In the genomic region with DNA sequence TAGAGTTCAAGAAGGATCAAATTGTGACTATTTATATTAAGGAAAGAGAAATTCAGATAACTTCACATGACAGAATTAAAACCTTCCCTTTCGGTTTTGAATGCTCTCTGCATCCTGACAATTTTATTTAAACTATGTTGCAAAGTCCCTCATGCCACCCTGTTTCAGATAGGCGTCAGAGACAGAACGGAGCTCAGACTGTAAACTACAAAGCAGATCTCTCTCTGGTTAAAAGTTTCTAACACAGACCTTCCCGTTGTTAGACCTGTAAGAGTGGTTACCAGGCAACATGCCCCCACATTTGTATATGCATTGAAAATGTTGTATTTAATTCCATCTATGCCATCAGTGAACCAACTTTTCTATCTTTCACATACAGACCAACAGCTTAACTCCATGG, we compare ENCODE assay signal across 22 mouse cellular contexts.
A peak's percentile ranks its signal among the peaks of the same experiment; 100 is the strongest.
DNase-seq lines count a peak whose midpoint lies in the region; ATAC-seq and TF ChIP-seq lines count a peak whose summit lies in the region.
"Had no signal": no experiment of that assay in that cellular context is flagged by ENCODE, and none has a peak within 500 bp of the region (broad histone marks: within the 10 kb centered on the region; RNA-seq: fewer than 3 reads in every experiment).

No protein-coding gene starts in this region.

- TF ChIP-seq RAD21 in CH12.LX (IDR thresholded peaks at IDR 0.05; ENCODE audit: low read depth, low read length) = no peak

- dilution Hi-C loops in CH12.LX (cut with MboI; ENCODE audit: extremely low pct_ligation_motif_present, extremely low pct_unique_long_range_greater_than_20kb, low sequenced_read_pairs) = no loop called here

- DNase-seq in frontal cortex, postnatal 14 days (ENCODE audit: low spot score in 2 of 2) = no peak
- no peak for DNase-seq in midbrain, embryonic 10.5 days (ENCODE audit: low spot score)
- no peak for DNase-seq in midbrain, embryonic 14.5 days
- DNase-seq in CH12.LX (ENCODE audit: extremely low read depth) = no peak
- DNase-seq: adrenal gland, adult 8-10 months; adrenal gland, postnatal 25 days; cerebellum, adult 11-12 months; cerebellum, adult 9-10 months; gastrocnemius, adult 2 months; gastrocnemius, postnatal 14 days; heart, adult 11 months had no signal

- peak; percentile 53 for ATAC-seq in frontal cortex, adult (ENCODE audit: low TSS enrichment)
- ATAC-seq in midbrain, embryonic 14.5 days (ENCODE audit: low FRiP score, low TSS enrichment) = no peak
- ATAC-seq: activated CD4-positive, CD25-positive, alpha-beta regulatory T cell, adult 4 months; CD4-positive, CD25-positive, alpha-beta regulatory T cell, adult 4 months; inflammation-experienced regulatory T-cells, adult 6 months; intestine, embryonic 16.5 days had no signal

- no peak for TF ChIP-seq POLR2A in CH12.LX (IDR thresholded peaks at IDR 0.05; ENCODE audit: low read depth, low read length)
- no peak for TF ChIP-seq POLR2A in cortical plate, adult 2 months (IDR thresholded peaks at IDR 0.05; ENCODE audit: extremely low read depth, insufficient read depth, low read length)

- H3K27me3 ChIP-seq in midbrain, embryonic 10.5 days (ENCODE audit: low read depth, poor library complexity, severe bottlenecking) = peaks cover 11% of the 10 kb centered on the region
- H3K27me3 ChIP-seq in midbrain, embryonic 14.5 days (ENCODE audit: control insufficient read depth, insufficient read depth, low read length) = no peaks in the 10 kb centered on the region
- H3K27me3 ChIP-seq in CH12.LX (replicated peaks) = no peaks in the 10 kb centered on the region
- H3K27me3 ChIP-seq: embryonic facial prominence, embryonic 12.5 days; embryonic facial prominence, embryonic 15.5 days; forebrain, embryonic 12.5 days; hindbrain, embryonic 12.5 days had no signal

- no peaks in the 10 kb centered on the region for H3K79me2 ChIP-seq in CH12.LX (replicated peaks; ENCODE audit: control insufficient read depth, extremely low read depth, insufficient read depth, poor library complexity, severe bottlenecking)

- no peaks in the 10 kb centered on the region for H3K36me3 ChIP-seq in midbrain, embryonic 10.5 days
- H3K36me3 ChIP-seq in midbrain, embryonic 14.5 days (ENCODE audit: control insufficient read depth, insufficient read depth, low read length) = no peaks in the 10 kb centered on the region
- no peaks in the 10 kb centered on the region for H3K36me3 ChIP-seq in CH12.LX (replicated peaks in 1 of 2; ENCODE audit: control insufficient read depth in 1 of 2, insufficient read depth in 1 of 2, low read length in 1 of 2)
- H3K36me3 ChIP-seq: embryonic facial prominence, embryonic 12.5 days; embryonic facial prominence, embryonic 15.5 days; forebrain, embryonic 12.5 days; hindbrain, embryonic 12.5 days had no signal

- TF ChIP-seq CTCF in CH12.LX (conservative IDR thresholded peaks at IDR 0.05 in 1 of 2, IDR thresholded peaks at IDR 0.05 in 1 of 2; ENCODE audit: low read depth in 2 of 2, low read length in 2 of 2) = no peak
- TF ChIP-seq CTCF in cortical plate, adult 2 months (IDR thresholded peaks at IDR 0.05; ENCODE audit: extremely low read depth, insufficient read depth, low read length) = no peak

- H3K27ac ChIP-seq in midbrain, embryonic 10.5 days (replicated peaks) = 0 out of 2 replicates have a peak overlapping the region, but pooled peaks have one; percentile 71
- no peak overlapping the region for H3K27ac ChIP-seq in midbrain, embryonic 14.5 days (replicated peaks; ENCODE audit: low read depth, low read length)
- H3K27ac ChIP-seq in CH12.LX (ENCODE audit: insufficient read depth, low read depth) = no peak overlapping the region
- H3K27ac ChIP-seq in cortical plate, adult 2 months (ENCODE audit: insufficient read depth, low read length) = no peak overlapping the region
- H3K27ac ChIP-seq: embryonic facial prominence, embryonic 12.5 days; embryonic facial prominence, embryonic 15.5 days; gastrocnemius, adult 2 months had no signal

- no peak overlapping the region for H3K4me2 ChIP-seq in midbrain, embryonic 14.5 days (ENCODE audit: low read length)
- H3K4me2 ChIP-seq in CH12.LX (ENCODE audit: insufficient read depth, low read depth, poor library complexity, severe bottlenecking) = 0 out of 2 replicates have a peak overlapping the region, but pooled peaks have one; percentile 14
- H3K4me2 ChIP-seq: embryonic facial prominence, embryonic 12.5 days; embryonic facial prominence, embryonic 15.5 days; heart, embryonic 11.5 days had no signal

- 77% methylated on average over 4 of the region's 4 CpGs for WGBS in midbrain, embryonic 10.5 days
- WGBS in midbrain, embryonic 14.5 days = 56% methylated on average over 4 of the region's 4 CpGs

- TF ChIP-seq EP300 in CH12.LX (IDR thresholded peaks at IDR 0.05; ENCODE audit: low read length) = no peak

- H3K9ac ChIP-seq in midbrain, embryonic 14.5 days (replicated peaks; ENCODE audit: low read length) = no peak overlapping the region
- H3K9ac ChIP-seq in CH12.LX (ENCODE audit: insufficient read depth, low read depth) = no peak overlapping the region
- H3K9ac ChIP-seq: embryonic facial prominence, embryonic 12.5 days; embryonic facial prominence, embryonic 15.5 days; forebrain, embryonic 12.5 days; hindbrain, embryonic 12.5 days had no signal

- no peak overlapping the region for H3K4me3 ChIP-seq in midbrain, embryonic 10.5 days
- H3K4me3 ChIP-seq in midbrain, embryonic 14.5 days (replicated peaks; ENCODE audit: low read depth, low read length) = no peak overlapping the region
- no peak overlapping the region for H3K4me3 ChIP-seq in CH12.LX (replicated peaks in 1 of 3; ENCODE audit: low read depth in 2 of 3, low read length in 2 of 3, poor library complexity in 1 of 3)
- H3K4me3 ChIP-seq in cortical plate, adult 2 months (ENCODE audit: insufficient read depth, low read length) = peak overlapping the region; percentile 19; the same call in 1 of the 2 replicates
- H3K4me3 ChIP-seq: embryonic facial prominence, embryonic 12.5 days; embryonic facial prominence, embryonic 15.5 days; forebrain, embryonic 12.5 days; gastrocnemius, adult 2 months; hindbrain, embryonic 12.5 days had no signal

- in situ Hi-C loops in CH12.LX (cut with MboI; ENCODE audit: low pct_ligation_motif_present, low pct_unique_long_range_greater_than_20kb, low sequenced_read_pairs) = no loop called here

- H3K9me3 ChIP-seq in midbrain, embryonic 10.5 days (replicated peaks) = no peaks in the 10 kb centered on the region
- H3K9me3 ChIP-seq in midbrain, embryonic 14.5 days (ENCODE audit: control insufficient read depth, low read length) = no peaks in the 10 kb centered on the region
- no peaks in the 10 kb centered on the region for H3K9me3 ChIP-seq in CH12.LX (replicated peaks; ENCODE audit: low read length)
- H3K9me3 ChIP-seq: embryonic facial prominence, embryonic 12.5 days; embryonic facial prominence, embryonic 15.5 days; forebrain, embryonic 12.5 days; hindbrain, embryonic 12.5 days had no signal

- H3K4me1 ChIP-seq in midbrain, embryonic 10.5 days = peaks cover 62% of the 10 kb centered on the region
- peaks cover 17% of the 10 kb centered on the region for H3K4me1 ChIP-seq in midbrain, embryonic 14.5 days (ENCODE audit: control insufficient read depth, insufficient read depth, low read length)
- no peaks in the 10 kb centered on the region for H3K4me1 ChIP-seq in CH12.LX (ENCODE audit: control insufficient read depth in 1 of 2, insufficient read depth in 2 of 2)
- peaks cover 7% of the 10 kb centered on the region for H3K4me1 ChIP-seq in cortical plate, adult 2 months (ENCODE audit: control insufficient read depth, insufficient read depth, low read length)
- H3K4me1 ChIP-seq: embryonic facial prominence, embryonic 12.5 days had no signal

TF ChIP-seq in CH12.LX, 34 proteins besides CTCF, POLR2A, EP300 and RAD21:
- TF ChIP-seq NELFE (IDR thresholded peaks at IDR 0.05; ENCODE audit: low read depth, low read length) (no peak), ELF1 (IDR thresholded peaks at IDR 0.05; ENCODE audit: low read depth, low read length) (no peak), CHD2 (IDR thresholded peaks at IDR 0.05; ENCODE audit: low read length) (no peak), NRF1 (IDR thresholded peaks at IDR 0.05; ENCODE audit: low read depth, low read length) (no peak)
TF ChIP-seq in CH12.LX: peak in this region for 0.
